Mouse (Mus musculus) heart, embryonic 11.5 days (tissue): ENCODE data around the gene Sorcs1. TPM values are rescaled to one million over a fixed set of nuclear protein-coding genes. Genes with fewer than 3 reads are reported as not detected.

Experiments used
- ATAC-seq: fragments of 200-750 bp; cut with Nextera tagmentation; replicated peaks from 2 replicates; pipeline ENCODE4 v1.8.0; 2017; ENCODE audit warnings: moderate library complexity; ENCODE audit not compliant: insufficient number of reproducible peaks, low FRiP score, low TSS enrichment
- H3K27ac ChIP-seq: fragments of 300-500 bp; sonication (generic); 2 replicates; pipeline ENCODE4 v1.5.1; 2014; ENCODE audit warnings: mild to moderate bottlenecking, low read depth, low read length
- H3K27me3 ChIP-seq: fragments of 300-500 bp; sonication (generic); 2 replicates; pipeline ENCODE4 v1.6.1; 2014; ENCODE audit warnings: mild to moderate bottlenecking, low read length, mixed read lengths; ENCODE audit not compliant: control insufficient read depth, insufficient read depth
- H3K36me3 ChIP-seq: fragments of 300-500 bp; sonication (generic); 2 replicates; pipeline ENCODE4 v1.6.1; 2014; ENCODE audit warnings: mild to moderate bottlenecking, low read length, moderate library complexity, mixed read lengths; ENCODE audit not compliant: control insufficient read depth, insufficient read depth
- H3K4me1 ChIP-seq: fragments of 300-500 bp; sonication (generic); 2 replicates; pipeline ENCODE4 v1.6.1; 2014; ENCODE audit warnings: low read length; ENCODE audit not compliant: control insufficient read depth, insufficient read depth
- H3K4me2 ChIP-seq: fragments of 300-500 bp; sonication (generic); 2 replicates; pipeline ENCODE4 v1.6.1; 2014; ENCODE audit warnings: mild to moderate bottlenecking, moderate library complexity
- H3K4me3 ChIP-seq: fragments of 300-500 bp; sonication (generic); 2 replicates; pipeline ENCODE4 v1.5.1; 2014; ENCODE audit warnings: low read depth, low read length
- H3K9ac ChIP-seq: fragments of 300-500 bp; sonication (generic); 2 replicates; pipeline ENCODE4 v1.6.1; 2014; ENCODE audit warnings: mild to moderate bottlenecking, low read depth, low read length, moderate library complexity
- H3K9me3 ChIP-seq: fragments of 300-500 bp; sonication (generic); replicated peaks from 2 replicates; pipeline ENCODE4 v1.6.1; 2016; ENCODE audit warnings: low read length; ENCODE audit not compliant: control insufficient read depth
- WGBS: fragments of 180-500 bp; shearing (Covaris S2); extraction: QIAGEN DNeasy Blood & Tissue Kit; methylation state at CpG from one replicate; pipeline ENCODE4 v1.1.7; 2014; ENCODE audit not compliant: insufficient replicate concordance; 5-methylcytosine and 5-hydroxymethylcytosine counted together
- polyA plus RNA-seq: library from polyadenylated mRNA; unstranded; fragments of >200 nt; fragmentation: Nextera tagmentation; extraction: Ambion mirVana; gene quantifications from 2 replicates; pipeline ENCODE4 v1.2.1, GENCODE M21; 2014

The Sorcs1 gene
- polyA plus RNA-seq, 1 experiment from 2014 or later = 0.79 TPM

DNA sequence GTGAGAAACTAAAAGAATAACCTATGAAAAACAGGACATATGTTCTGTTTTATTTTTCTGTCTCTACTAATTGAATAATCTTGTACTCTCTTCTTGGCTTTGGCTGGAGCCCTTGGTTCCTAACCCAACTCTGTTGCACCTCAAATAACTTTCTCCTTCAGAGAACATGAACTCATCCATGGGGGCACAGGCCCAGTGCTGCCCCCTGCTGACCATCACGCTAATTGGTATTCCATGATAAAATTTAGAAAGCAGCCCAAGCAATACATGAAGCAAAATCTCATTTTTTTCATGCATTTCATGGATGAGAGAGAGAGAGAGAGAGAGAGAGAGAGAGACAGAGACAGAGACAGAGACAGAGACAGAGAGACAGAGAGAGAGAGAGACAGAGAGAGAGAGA lies 255.5 kb downstream of the Sorcs1 start:
- no peak overlapping the region for H3K9ac ChIP-seq
- no peaks in the 10 kb centered on the region for H3K36me3 ChIP-seq
- H3K27ac ChIP-seq = no peak overlapping the region
- H3K4me1 ChIP-seq = no peaks in the 10 kb centered on the region
- no peaks in the 10 kb centered on the region for H3K27me3 ChIP-seq
- no peaks in the 10 kb centered on the region for H3K9me3 ChIP-seq
- H3K4me2 ChIP-seq = no peak overlapping the region
- WGBS = 63% methylated on average over 1 of the region's 1 CpGs
- ATAC-seq = no peak
- H3K4me3 ChIP-seq = no peak overlapping the region

DNA sequence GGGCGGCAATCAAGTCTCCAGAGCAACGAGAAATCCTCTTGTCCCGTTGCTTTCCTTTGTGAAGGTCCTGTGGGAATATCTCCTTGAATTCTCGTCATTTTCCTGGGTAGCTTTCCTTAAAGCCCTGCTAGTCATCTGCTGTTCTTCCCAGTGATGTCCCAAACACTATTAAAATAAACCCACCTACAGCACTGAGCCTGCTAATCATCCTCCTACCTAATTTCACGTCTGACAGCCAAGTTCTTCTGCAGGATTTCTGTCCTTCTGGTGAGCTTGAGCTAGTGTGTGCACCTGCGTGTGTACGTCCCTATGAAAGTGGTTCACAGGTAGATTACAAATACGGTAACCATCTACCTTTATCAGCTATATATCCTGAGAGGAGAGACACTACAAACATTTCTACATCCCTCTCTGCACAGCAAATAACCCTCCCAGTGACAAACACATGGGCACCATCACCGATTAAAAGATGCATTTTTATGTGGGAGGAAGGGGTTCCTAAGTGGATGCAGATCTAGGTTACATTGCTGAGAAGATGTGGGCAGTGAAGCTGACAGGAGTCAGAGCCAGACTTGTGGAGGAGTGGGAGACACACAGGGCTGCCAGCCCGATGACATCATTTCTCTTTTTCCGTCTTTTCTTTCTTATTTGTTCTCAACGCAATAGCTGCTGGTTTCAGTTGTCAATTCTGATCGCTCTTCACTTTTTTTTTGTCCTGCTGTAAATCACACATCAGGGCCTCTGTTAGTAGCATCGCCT lies 259.3 kb downstream of the Sorcs1 start:
- no peak for ATAC-seq
- 41% methylated on average over 14 of the region's 14 CpGs for WGBS
- Histone ChIP-seq H3K9ac (no peak overlapping the region), H3K4me2 (no peak overlapping the region), H3K27ac (no peak overlapping the region), H3K4me3 (no peak overlapping the region), H3K9me3 (no peaks in the 10 kb centered on the region), H3K4me1 (no peaks in the 10 kb centered on the region), H3K27me3 (no peaks in the 10 kb centered on the region), H3K36me3 (no peaks in the 10 kb centered on the region)

DNA sequence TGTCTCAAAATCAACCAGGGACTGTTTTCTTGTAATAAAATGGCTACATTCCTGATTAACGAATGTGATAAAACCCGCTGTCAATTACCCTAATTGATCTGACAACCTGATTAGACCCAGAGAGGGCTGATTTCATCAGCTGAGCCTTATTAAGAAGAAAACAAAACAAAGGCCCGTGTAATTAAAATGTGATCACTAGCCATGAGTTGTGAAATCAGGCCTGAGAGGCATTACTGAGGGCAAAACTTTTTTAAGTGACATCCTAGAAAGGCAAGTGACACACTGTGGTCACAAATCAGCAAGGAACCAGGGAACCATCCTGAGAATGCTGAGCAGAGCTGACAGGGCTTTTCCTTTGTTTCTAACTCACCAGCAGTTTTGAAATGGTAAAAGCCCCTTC lies 267.9 kb downstream of the Sorcs1 start:
- Histone ChIP-seq H3K9ac (no peak overlapping the region), H3K4me1 (no peaks in the 10 kb centered on the region), H3K9me3 (no peaks in the 10 kb centered on the region), H3K4me2 (no peak overlapping the region), H3K27ac (no peak overlapping the region), H3K36me3 (no peaks in the 10 kb centered on the region), H3K4me3 (no peak overlapping the region), H3K27me3 (no peaks in the 10 kb centered on the region)
- ATAC-seq = no peak
- 69% methylated on average over 3 of the region's 3 CpGs for WGBS

DNA sequence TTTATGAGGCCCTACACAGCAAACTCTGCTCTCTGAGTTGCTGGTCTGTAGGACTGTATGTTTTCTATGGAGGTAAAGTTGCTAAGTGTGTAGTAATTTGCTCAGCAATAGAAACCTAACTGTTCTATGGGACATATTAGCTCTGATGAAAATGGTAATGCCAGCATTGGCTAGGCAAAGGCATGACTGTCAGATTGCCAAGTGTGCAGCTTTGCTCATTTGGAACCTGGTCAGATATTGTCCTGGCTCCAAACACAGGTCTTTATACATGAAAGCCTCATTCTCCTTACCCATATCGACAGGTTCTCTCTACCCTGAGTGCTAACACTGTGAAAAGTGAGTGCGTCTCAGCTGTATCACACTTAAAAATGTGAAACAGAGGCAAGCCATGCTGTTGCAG lies 280.1 kb downstream of the Sorcs1 start:
- Histone ChIP-seq H3K36me3 (no peaks in the 10 kb centered on the region), H3K27ac (no peak overlapping the region), H3K9me3 (no peaks in the 10 kb centered on the region), H3K27me3 (no peaks in the 10 kb centered on the region), H3K9ac (no peak overlapping the region), H3K4me2 (no peak overlapping the region), H3K4me3 (no peak overlapping the region), H3K4me1 (no peaks in the 10 kb centered on the region)
- no peak for ATAC-seq
- WGBS = 86% methylated on average over 2 of the region's 2 CpGs

DNA sequence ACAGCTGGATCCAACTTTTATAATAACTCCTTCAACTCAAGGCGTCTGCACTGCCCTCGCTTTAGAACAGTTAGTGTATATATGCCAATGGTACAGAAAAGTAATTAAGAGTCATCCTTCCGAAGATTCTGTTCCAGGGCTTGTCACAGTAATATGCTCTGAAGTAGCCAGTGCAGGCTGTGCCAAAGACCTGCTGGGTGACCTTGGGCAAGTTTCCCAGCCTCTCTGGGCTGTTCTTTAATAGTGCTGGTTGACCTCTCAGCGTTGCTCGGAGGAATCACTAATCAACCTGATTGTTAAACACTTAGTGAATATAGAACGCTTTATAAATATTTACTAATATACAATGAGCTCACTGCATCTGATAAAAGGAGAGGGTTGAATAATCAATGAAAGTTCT lies 282.7 kb downstream of the Sorcs1 start:
- WGBS = 81% methylated on average over 6 of the region's 6 CpGs
- no peaks in the 10 kb centered on the region for H3K27me3 ChIP-seq
- H3K4me2 ChIP-seq = no peak overlapping the region
- ATAC-seq = no peak
- H3K36me3 ChIP-seq = no peaks in the 10 kb centered on the region
- no peak overlapping the region for H3K27ac ChIP-seq
- H3K9me3 ChIP-seq = no peaks in the 10 kb centered on the region
- no peaks in the 10 kb centered on the region for H3K4me1 ChIP-seq
- H3K4me3 ChIP-seq = no peak overlapping the region
- H3K9ac ChIP-seq = no peak overlapping the region

DNA sequence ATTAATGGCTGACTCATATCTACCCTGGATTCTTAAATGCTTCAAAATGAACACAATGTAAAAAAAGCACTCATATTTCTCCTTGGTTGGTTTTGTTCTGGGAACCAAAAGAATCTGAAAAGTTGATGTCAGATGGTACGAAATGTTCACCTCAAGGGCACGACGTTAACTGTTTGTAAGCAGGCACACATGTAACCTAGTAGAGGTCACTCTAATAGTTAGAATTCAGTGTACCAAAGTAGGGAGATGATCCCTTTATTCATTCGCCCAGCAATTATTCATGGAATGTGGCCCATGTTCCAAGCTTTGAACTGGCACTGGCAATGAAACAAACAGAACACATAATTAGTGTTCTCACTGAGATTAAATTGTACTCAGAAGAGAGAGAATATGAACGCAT lies 284.3 kb downstream of the Sorcs1 start:
- H3K4me2 ChIP-seq = no peak overlapping the region
- H3K4me1 ChIP-seq = no peaks in the 10 kb centered on the region
- 76% methylated on average over 5 of the region's 5 CpGs for WGBS
- no peaks in the 10 kb centered on the region for H3K9me3 ChIP-seq
- H3K4me3 ChIP-seq = no peak overlapping the region
- no peaks in the 10 kb centered on the region for H3K36me3 ChIP-seq
- H3K27me3 ChIP-seq = no peaks in the 10 kb centered on the region
- H3K27ac ChIP-seq = no peak overlapping the region
- H3K9ac ChIP-seq = no peak overlapping the region
- ATAC-seq = no peak

DNA sequence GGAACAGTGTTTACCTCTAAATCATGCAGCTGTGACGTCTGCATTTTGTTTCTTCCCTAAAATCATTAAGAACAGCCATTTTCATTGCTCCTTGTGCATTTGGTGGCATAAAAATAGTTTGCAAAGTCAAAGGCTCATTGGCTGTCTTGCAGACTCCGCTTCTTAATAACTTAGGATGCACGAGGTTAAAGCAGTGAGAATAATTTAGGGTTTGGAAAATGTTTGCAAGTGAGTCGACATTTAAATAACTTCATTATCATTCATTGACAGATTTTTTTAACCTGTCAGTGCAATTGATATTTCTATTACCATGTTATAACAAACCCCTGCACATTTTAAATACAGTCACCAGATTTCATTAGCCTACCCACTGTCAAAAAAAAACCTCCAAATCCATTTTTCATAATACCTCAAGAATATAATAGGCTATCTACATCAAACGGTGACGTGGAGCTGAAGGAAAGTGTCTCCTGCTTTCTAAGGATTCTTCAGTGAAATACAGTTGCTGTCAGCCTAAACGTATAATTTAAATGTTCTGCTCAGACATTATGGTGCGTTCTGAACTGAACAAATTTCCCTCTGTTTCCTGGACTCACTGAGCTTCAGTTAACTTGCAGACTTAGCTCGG lies 288.4 kb downstream of the Sorcs1 start:
- Histone ChIP-seq H3K36me3 (0 out of 2 replicates have a peak, but pooled peaks cover 2% of the 10 kb centered on the region), H3K4me1 (no peaks in the 10 kb centered on the region), H3K27me3 (no peaks in the 10 kb centered on the region), H3K9me3 (peaks cover 3% of the 10 kb centered on the region; the same call in 1 of the 2 replicates), H3K27ac (no peak overlapping the region), H3K4me2 (no peak overlapping the region), H3K9ac (no peak overlapping the region), H3K4me3 (no peak overlapping the region)
- 77% methylated on average over 9 of the region's 9 CpGs for WGBS
- ATAC-seq = no peak

DNA sequence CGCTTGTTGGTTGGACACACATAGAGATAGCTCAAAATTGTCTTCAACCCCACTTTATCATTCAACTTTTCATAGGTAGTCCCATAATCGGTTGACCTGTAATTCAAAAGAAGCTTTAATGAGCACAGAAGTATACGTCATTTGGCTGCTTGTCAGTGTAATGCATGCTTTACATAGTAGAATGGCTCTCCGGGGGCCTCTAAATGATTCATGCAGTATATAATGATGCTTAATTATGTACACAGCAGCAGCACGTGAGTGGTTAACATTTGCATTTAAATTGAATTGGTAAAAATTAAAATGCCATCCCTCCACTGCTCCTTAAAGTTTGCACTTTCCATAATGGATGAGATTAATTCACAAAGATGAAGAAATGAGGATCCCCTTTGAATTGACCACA lies 299.5 kb downstream of the Sorcs1 start:
- 83% methylated on average over 5 of the region's 5 CpGs for WGBS
- H3K9me3 ChIP-seq = no peaks in the 10 kb centered on the region
- H3K36me3 ChIP-seq = no peaks in the 10 kb centered on the region
- H3K4me2 ChIP-seq = no peak overlapping the region
- no peak overlapping the region for H3K4me3 ChIP-seq
- H3K27ac ChIP-seq = no peak overlapping the region
- no peak overlapping the region for H3K9ac ChIP-seq
- H3K27me3 ChIP-seq = no peaks in the 10 kb centered on the region
- H3K4me1 ChIP-seq = no peaks in the 10 kb centered on the region; the same call in 1 of the 2 replicates
- ATAC-seq = no peak

DNA sequence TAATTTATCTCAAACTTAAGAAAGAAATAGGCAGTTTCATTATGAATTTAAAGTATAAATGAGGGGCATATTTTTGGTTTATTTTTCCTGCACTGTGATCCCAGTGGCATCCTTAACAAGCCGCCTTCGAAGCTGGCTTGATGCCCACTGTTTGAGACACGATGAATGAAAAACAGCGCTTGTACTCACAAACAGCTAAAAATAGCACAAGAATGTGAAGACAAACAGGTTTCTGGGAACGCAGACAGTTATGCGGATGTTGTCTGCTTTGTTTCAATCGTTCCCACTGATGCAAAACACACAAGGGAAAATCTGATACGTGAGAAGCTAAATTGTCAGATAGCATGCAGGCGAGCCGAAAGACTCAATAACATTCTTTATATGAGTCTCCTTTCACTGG lies 303.7 kb downstream of the Sorcs1 start:
- H3K9me3 ChIP-seq = no peaks in the 10 kb centered on the region
- H3K36me3 ChIP-seq = no peaks in the 10 kb centered on the region
- no peaks in the 10 kb centered on the region for H3K27me3 ChIP-seq
- H3K27ac ChIP-seq = peak overlapping the region; percentile 46; the same call in 1 of the 2 replicates
- WGBS = 24% methylated on average over 10 of the region's 10 CpGs
- no peak overlapping the region for H3K9ac ChIP-seq
- H3K4me3 ChIP-seq = no peak overlapping the region
- no peak for ATAC-seq
- peak overlapping the region; percentile 48 for H3K4me2 ChIP-seq
- no peaks in the 10 kb centered on the region; the same call in 1 of the 2 replicates for H3K4me1 ChIP-seq
